Mouse (Mus musculus) cerebellum, postnatal 10 days (tissue): ENCODE results near the gene Ubac1.

Source experiments
- DNase-seq, 2 experiments: peaks; one replicate each; pipeline ENCODE4 v3.0.0; 2021; ENCODE audit warnings: mixed read lengths in 2 of 2

The Ubac1 gene

DNA sequence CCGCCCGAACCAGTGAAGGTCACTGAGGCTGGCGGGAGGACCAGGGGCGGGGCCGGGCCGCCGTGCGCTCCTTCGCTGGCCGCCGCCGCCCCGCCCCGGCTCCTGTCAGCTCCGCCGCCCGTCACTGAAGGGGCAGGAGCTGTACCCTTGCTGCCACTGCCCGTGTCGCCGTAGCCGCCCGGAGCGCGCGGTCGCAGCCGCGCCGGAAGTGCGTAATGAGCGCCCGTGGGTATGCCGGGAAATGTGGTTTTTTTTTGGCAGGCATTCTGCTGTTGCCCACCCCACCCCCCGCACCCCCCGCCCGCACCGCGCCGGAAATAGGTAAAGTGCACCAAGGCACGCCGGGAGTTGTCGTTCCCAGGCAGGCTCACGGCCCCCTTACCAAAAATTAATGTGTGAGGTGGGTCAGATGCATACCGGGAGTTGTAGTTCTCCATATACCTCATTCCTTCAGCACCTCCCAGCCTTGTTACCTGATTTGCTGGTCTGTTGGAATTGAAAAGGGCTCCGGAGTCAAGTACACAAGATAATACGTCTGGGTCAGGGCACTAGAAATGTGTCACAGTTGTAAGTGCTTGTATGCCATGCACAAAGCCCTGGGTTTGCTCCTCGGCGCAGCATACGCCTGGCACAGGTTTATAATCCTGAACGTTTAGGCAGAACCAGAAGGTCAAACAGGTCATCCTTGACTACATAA lies at the start of gene Ubac1:
Gene Ubac1 (minus strand): TSS at position 187 of the 697 bp plus-strand sequence.
- DNase-seq = peak; percentile 96

DNA sequence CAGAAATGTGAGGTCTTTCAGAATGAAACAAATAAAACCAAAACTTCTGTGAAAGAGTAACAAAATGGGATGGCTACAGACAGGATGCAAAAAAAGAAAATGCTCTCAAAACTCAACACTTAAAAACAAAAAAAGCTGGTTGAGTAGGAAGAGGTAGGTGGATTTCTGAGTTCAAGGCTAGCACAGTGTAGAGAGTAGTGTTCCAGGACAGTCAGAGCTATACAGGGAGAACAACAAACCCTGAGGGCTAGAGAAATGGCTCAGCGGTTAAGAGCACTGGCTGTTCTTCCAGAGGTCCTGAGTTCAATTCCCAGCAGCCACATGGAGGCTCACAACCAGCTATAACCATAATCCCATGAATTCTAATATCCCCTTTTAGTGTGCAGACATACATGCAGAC lies 47.0 kb upstream of the Ubac1 start:
- no peak for DNase-seq

DNA sequence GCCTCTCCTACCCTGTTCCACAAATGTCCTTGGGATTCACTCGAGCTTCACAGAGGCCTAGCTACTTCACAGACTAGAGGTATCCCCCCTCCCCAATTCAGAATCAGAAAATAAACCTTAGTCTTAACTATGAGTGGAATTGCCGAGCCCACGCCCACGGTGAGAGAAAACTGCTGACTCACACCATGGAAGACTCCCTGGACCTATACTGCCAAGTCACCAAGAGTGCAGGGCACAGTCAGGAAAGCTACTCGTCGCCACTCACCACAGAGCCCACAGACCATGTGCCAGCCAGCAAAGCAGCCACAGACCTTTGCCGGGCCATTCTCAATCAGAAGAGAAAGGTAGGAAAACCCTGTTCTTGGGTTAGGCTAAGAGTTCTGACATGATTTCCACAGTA lies 46.6 kb upstream of the Ubac1 start:
- no peak for DNase-seq

DNA sequence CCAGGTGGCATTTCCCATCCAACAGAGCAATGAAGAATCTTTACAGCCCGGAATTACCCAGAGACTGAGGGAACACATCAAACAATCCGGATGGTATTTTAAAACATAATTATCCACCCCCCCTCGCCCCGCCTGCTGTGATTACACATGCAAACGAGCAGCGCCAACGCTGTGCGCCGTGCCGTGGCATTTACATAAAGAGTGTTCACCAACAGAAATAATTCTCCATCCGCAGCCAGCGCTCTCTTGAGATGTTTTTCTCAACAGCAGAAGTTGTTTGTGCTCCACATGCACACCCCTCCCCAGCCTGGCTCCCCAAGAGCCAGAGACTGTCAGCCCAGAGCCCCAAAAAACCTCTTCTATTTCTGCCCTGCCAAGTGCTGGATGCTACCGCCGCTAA lies 45.0 kb upstream of the Ubac1 start:
- no peak for DNase-seq

DNA sequence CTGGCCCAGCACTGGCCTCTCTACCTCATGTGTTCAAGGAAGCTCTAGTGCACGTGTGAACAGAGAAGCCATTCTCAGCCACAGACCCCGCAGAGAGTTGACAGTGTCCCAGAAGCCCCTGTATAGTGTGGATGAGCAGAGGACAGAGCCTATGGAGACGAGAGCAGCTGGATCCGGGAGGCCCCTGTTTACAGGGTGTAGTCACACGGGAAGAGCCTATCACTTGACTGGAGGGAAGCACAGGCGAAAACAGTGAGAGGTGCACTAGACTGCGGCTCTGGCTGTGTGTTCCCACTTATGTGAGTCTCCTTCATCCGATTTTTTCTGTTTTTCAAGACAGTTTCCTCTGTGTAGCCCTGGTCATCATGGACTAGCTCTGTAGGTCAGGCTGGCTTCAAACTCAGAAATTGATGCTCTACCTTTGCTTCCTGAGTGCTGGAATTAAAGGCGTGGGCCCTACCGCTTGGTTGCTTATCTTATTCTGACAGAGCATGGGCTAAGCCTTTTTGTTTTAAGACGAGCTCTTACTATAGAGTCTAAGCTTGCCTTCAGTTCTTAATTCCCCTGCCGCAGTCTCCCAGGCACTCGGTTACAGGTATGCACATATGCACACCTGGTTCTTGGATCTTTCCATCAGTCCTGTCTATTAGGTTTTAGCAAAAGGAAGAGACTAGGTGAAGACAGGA lies 41.3 kb upstream of the Ubac1 start:
- DNase-seq = no peak

DNA sequence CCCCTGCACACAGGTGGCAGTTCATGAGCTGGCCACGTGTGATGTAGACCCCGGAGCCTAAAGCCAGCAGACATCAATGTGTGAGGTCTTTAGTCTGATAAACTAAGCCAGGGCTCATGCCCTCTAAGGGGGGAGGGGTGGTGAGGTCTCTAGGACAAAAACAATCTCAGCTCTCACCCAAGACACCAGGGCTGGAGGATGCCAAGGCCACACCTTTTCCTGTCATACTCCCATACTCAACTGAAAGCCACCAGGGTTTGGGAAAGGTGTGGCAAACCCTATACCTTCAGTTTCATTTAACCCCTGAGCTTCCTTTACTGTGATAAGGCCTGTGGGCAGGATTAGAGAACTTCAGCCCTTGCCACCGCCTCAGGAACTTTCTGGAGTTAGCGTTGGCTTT lies 40.7 kb upstream of the Ubac1 start:
- no peak for DNase-seq

DNA sequence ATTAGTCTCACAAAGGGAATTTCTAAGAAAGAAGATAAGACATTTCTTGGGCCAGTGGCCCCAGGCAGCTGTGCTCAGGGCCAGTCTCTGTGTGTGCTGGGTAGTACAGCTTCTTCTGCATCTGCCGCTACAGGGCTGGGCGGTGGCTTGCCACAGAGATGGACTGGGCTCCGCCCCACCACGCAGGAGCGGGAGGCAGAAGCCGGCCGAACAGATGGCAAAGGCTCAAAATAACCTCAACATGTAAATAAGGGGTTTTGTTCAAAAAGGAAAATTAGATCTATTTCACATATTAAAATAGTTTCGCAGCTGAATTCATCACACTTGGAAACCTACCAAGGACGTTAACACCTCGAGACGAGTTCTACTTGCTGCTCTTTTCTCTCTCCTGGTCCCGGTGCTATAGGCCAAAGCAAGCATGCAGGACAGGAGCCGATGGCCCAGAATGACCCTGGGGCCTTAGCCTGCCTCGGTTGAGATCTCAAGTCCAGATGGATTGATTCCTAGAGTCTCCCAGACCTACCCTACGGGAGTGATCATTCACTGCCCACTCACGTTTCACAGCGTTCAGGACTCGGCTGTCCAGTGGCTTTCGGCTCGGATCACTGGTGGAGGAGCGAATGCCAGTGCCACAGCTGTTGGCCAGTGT lies 39.6 kb upstream of the Ubac1 start:
- DNase-seq = peak; percentile 45 to 58

DNA sequence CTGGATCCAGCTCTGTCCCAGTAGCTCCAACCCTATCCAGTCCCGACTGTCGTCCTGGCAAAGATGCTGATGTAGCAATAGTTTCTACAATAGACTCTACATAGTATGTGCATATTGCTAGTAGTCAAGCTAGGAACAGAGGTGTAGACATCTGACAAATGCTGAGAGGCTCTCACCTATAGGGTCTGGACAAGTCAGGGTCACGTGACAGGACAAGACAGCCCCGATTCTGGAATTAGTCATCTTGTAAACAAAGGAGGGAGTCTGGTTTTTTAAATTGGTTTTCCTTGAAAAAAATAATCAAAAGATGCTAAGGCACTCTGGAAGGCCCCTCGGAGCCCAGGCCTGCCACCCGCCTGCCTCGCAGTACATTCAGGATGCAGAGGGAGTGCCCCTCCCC lies 35.5 kb upstream of the Ubac1 start:
- no peak for DNase-seq

DNA sequence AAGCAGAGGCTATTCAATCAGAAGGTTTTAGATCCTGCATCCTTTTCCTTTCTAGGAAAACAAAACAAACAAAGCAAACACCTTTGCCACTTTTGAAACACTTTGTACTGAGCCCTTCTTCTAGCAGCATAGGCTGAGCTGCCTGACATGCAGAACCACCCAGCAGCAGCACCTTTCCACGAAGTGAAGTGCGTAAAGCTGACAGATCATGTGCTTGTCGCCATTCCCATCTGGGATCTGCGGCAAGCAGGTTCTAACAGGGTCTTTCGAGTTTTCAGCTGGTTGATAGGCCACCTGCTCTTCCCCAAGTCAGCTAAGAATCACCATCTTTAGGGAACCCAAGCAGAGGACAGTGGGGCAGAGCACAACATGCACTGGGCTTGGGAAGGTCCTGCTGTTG lies 34.7 kb upstream of the Ubac1 start:
- no peak for DNase-seq

DNA sequence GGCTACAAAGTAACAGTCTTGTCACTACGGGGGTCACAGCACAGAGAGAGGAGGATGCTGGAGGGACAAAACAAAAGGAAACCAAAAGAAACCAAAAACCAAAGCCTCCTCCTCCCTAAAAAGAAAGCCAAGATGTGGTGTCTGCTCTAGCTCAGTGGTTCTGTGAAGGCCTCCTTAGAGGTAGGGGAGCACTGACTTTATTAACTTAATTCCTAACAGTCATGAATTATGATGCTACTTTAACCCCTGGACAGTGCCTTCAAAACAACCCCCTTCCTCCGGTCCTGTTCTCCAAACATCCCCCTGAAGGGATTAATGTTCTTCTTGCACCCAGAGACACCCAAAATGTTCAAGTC lies 34.2 kb upstream of the Ubac1 start:
- no peak for DNase-seq

DNA sequence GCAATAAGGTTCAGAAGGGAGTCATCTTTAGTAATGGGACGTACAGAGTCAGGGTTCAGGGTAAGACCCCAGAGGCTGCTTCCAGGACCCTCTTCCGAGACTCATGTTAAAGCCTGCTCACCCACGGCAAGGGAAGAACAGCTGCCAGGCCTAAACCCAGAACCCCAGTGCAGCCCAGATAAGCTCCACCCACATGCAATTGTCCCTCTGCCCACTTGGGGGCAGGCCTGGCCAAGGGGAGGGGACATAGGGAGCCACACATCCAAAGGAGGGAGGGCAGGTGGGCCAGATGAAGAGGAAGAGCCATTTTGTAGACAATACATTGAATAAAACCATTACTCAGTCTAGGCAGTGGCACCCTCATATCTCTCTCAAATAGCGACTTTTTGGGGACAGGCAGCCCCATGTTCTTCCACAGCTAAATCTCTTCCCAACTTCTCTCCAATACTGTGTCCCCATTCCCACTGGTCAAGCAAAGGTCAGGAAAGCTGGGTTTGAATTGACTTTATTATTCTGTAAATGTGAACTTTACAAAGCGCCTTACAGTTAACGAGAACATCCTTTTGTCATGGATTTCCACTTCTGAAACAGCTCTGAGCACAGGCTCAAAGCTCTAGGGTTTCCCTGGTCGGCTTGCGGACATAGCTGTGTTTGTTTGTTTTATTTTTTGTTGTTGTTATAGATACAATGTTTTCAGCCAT lies 33.6 kb upstream of the Ubac1 start:
- peak; percentile 86 to 88 for DNase-seq

DNA sequence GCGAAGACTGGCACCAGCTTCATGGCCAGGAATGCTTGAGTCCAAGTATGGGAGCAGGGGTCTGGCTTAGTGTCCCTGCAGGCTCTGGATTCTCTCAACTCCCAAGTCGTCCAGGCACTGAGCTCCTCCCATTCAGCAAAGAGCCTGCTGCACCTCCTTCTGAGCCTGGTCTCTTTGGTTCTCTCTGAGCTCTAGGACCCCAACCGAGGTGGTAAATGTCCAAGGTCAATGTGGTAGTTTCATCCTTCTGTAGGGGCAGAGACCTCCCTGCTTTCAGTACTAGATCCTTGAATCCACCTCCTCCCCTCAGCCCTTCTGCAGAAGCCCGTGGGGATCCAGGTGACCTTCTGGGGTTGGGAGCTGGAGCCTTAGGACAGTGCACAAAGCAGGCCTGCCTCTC lies 31.3 kb upstream of the Ubac1 start:
- DNase-seq = no peak

DNA sequence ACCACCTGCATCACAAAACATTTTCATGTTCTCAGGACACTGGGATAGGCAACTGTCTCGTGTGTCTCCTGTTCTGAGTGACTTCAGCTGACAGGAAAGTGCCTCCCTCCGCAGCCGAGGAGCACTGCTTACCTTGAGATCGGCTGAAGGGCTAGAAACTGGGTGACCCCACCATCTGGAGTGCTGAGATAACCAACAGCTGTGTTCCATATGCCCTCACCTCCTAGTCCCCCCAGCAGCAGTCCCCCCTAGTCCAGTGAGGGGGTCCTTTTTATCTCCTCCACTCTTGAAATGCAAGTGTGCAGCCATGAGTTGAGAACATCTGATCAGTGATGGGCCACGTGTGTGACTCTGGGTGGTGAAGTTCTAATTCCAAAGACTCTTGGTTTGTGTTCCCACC lies 27.3 kb upstream of the Ubac1 start:
- no peak for DNase-seq

DNA sequence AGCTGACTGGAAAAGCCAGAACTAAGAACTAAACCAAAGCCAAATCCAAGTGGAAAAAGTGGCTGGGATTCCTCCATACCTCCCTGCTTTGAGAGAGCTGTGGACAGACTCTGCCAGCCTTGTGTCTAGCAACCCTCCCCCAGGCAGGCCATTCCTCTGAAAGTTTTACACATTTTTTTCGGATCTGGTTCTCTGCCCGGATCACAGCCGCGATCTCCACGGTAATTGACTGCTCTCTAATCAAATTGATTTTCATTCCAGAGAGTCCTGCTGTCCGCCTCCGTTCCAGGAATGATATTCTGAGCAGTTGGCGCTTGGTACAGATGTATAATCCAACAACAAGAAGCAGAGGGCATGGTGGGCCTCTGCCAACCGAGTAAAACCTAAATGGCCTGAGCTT lies 22.7 kb upstream of the Ubac1 start:
- DNase-seq = peak; percentile 80 to 86

DNA sequence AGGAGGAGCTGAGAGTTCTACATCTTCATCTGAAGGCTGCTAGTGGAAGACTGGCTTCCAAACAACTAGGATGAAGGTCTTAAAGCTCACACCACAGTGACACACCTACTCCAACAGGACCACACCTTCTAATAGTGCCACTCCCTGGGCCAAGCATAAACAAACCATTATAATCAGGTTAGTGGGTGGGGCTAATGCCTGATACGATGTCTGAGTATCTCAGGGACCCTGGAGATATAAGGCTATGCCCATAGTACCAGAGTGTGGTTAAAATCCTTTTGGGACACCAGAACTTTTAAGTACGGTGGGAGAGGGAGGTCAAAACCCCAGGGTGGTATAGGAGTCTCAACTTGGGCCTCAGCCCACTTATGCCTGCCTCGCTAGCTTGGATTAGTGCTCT lies 21.1 kb upstream of the Ubac1 start:
- no peak for DNase-seq

DNA sequence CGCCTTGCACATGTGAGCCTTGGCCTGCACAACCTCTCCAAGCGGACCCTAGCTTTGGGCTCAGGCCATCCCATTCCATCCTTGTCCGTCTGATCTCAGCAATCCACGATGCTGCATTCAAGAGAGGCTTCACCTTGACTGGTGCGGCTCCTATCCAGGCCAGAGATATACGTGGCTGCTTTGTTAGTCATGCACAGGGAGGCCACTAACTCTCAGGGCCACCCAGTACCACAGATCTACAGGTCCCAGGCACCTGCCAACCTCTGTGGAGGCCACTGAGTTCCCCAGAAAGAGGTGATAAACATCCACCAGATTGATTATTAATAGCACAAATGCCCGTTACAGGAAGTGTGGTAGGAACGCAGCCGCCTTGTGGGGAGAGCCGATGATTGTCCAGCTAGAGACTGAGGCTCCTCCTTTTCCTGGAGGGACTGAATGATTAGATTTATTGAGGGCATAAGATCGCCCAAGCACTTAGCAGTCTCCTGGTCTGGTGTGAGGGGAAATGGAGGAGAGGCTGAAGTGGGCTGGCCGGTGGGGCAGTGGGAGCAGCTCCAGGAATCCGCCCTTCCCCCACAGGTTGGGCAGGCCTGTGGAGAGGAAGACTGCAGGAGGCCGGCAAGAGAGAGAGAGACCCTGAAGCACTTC lies 19.7 kb upstream of the Ubac1 start:
- peak in 1 of 2 experiments; percentile 39 for DNase-seq

DNA sequence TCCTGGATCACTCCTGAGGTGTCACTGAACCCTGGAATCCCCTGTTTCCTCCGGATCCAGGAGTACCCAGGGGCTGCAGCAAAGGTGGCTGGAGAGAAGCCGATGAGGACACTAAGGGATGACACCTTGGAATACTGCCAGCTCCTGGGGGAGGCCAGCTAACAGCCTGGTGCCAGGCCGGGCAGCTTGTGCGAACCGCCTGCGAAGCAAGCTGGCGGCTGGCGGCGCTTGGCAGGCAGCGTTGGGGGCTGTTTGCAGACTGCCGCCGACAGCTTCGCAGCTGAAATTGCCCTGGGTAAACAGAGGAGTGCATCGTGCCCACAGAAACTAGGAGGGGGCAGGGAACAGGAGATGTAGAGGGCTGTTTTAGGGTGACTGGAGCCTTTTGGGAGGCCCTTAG lies 18.4 kb upstream of the Ubac1 start:
- peak; percentile 93 to 96 for DNase-seq

DNA sequence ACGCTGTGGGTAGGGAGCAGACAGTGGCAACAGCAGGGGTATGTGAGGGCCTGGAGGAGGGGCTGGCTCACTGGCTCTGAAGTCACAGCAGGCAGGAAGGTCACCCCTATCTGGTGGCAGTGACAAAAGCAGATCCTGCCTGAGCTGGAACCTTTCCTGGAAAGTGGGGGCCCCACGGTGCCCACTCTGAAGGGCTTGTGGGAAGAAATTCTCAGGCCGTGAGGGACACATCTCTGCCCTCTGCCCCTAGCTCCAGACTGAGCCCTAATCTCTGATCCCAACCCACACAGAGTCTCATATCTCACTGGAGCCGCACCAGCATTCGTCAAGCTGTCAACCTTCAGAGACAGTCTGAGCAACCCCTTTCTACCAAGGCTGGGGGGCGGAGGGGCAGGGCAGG lies 15.8 kb upstream of the Ubac1 start:
- no peak for DNase-seq

DNA sequence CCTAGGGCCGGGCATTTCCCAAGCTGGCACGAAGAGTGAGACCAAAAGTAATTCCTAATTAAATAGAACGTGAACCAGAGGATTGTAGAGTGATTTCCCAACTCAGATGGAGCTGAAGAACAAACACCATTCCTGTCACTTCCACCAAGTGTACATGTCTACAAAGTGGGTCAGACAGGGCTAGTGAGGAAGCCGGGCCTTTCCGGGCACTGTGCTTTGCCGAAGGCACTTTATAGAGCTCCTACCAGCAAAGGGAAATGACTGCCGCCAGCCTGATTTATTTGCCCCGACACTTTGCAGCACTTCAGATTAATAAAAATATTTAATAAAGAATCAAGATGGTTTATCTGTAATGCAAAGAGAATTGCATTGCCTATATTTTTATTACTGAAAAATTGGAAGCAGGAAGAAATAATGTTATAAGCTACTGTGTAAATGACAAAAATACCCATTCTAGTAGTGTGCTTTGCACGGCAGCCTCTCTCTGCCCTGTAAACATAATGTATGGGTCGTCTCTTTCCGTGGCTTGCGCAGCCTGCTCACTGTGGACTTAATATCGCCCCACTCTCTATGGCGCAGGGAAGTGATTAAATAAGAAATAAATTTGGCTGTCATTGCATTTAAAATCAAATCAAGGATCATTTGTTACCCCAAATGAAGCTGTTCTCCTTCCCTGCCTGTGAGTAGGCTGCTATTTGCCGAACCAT lies 12.9 kb upstream of the Ubac1 start:
- no peak for DNase-seq

DNA sequence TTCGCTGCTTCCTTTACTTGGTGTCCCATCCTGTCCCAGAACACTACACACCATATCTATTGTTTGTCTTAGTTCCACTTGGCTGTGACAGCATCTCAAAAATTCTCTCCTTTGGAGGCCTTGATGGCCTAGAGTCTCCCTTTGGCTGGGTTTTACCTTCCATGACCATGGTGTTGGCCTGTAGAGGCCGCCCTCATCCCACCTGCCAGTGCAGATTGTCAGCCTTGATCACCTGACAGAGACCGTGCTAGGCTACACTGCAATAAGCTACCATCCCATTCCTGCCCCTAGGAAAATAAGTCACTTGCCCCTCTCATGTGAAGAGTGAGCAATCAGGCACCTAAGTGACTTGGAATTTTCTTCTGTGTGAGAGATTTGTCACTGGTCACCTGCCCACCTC lies 8.7 kb upstream of the Ubac1 start:
- DNase-seq = peak in 1 of 2 experiments; percentile 60

DNA sequence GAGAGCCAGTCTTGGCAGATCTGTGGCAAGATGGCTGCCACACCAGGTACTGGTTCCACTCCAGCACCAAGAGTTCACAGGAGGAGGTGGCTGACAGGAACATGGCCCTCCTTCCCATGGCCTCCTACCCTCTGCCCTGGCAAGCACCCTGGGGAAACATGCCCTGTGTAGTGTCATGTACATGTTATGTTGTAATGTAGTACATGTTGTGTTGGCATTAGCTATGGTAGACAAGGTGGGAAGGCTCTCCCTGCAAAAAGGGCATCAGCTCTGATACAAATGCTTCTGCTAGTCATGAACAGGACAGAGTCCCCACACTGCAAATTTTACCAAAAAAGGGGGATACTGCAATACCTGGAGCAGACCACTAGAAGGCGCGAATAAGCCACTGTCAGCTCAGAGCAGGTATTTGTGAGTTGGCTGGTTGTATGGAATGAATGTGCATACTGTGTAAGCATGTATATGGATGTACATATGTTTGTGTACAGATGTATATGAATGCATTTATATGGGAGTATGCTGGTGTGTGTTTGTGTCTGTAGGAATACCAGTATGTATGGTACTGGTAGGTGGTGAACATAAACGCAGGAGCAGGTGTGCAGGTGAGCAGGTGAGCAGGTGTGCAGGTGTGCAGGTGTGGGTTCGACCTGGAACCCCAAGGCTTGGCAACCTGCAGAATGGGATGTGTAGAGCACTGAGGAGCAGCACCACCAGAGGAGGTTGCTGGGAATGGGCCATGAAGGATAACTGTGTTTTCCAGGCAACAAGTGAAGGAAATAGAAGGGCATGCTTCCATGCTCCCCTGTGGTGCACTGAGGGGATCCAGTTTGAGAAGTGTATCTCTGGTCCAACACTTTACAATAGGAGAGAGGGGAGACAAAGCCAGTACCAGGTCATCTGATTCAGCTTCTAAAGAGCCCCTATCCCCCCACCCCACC lies 2.9 kb upstream of the Ubac1 start:
- peak; percentile 65 to 75 for DNase-seq
